Mouse (Mus musculus) heart, embryonic 10.5 days (tissue): ENCODE results near the gene 1700123O20Rik. TPM values are rescaled to one million over a fixed set of nuclear protein-coding genes. Genes with fewer than 3 reads are reported as not detected.

Source experiments
- DNase-seq: peaks from one replicate; pipeline ENCODE4 v3.0.0-alpha.2; 2017; ENCODE audit warnings: low spot score
- H3K27ac ChIP-seq: fragments of 300-500 bp; sonication (generic); 2 replicates; pipeline ENCODE4 v1.5.1; 2016; ENCODE audit warnings: mild to moderate bottlenecking
- H3K27me3 ChIP-seq: fragments of 300-500 bp; sonication (generic); 2 replicates; pipeline ENCODE4 v1.6.1; 2016; ENCODE audit warnings: mild to moderate bottlenecking; ENCODE audit not compliant: poor library complexity, insufficient read depth, severe bottlenecking
- H3K36me3 ChIP-seq: fragments of 300-500 bp; sonication (generic); 2 replicates; pipeline ENCODE4 v1.6.1; 2016; ENCODE audit warnings: mild to moderate bottlenecking, moderate library complexity
- H3K4me1 ChIP-seq: fragments of 300-500 bp; sonication (generic); 2 replicates; pipeline ENCODE4 v1.6.1; 2016; ENCODE audit warnings: mild to moderate bottlenecking
- H3K4me3 ChIP-seq: fragments of 300-500 bp; sonication (generic); 2 replicates; pipeline ENCODE4 v1.5.1; 2016; ENCODE audit warnings: mild to moderate bottlenecking, moderate library complexity
- H3K9me3 ChIP-seq: fragments of 300-500 bp; sonication (generic); 2 replicates; pipeline ENCODE4 v1.6.1; 2016; ENCODE audit warnings: mild to moderate bottlenecking, moderate library complexity
- WGBS: fragments of 180-500 bp; shearing (Covaris S2); methylation state at CpG from one replicate; pipeline ENCODE4 v1.1.7; 2016; 5-methylcytosine and 5-hydroxymethylcytosine counted together
- polyA plus RNA-seq: library from polyadenylated mRNA; unstranded; fragments of >200 nt; fragmentation: Nextera tagmentation; extraction: Ambion mirVana; gene quantifications from 2 replicates; pipeline ENCODE4 v1.2.1, GENCODE M21; 2016

The 1700123O20Rik gene
- 64.6 and 79.7 TPM in 2 replicates for polyA plus RNA-seq

DNA sequence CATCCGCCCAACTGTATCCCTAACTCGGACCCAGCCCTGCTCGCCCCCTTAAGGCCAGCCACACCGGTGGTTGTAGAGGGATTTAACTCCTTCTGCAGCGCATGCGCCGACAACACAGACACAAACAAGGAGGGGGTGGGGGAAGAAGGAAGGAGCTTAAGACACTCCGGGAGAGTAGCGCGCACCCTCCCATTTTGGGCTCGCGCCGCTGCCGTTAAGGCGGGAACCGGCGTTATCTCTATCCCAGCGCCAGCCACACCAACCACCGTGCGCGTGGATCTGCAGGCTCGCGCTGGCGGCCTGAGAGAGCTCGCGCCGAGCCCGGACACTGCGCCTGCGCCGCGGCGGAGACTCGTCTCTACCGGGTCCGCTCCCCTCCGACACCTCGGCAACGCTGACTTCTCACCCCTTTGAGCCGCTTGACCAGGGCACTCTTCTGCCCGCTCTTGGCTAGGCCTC is at the start of gene 1700123O20Rik:
TSS of gene 1700123O20Rik (plus strand) at position 154 of the 459 bp plus-strand sequence.
- Histone ChIP-seq H3K4me3 (peak within 1 kb of the TSS; percentile 93), H3K4me1 (peaks cover 20% of the 10 kb centered on the region), H3K36me3 (peaks cover 47% of the 10 kb centered on the region), H3K27me3 (no peaks in the 10 kb centered on the region), H3K27ac (peak within 1 kb of the TSS; percentile 98), H3K9me3 (no peaks in the 10 kb centered on the region)
- 0% methylated on average over 41 of the region's 41 CpGs for WGBS
- DNase-seq = peak; percentile 96

DNA sequence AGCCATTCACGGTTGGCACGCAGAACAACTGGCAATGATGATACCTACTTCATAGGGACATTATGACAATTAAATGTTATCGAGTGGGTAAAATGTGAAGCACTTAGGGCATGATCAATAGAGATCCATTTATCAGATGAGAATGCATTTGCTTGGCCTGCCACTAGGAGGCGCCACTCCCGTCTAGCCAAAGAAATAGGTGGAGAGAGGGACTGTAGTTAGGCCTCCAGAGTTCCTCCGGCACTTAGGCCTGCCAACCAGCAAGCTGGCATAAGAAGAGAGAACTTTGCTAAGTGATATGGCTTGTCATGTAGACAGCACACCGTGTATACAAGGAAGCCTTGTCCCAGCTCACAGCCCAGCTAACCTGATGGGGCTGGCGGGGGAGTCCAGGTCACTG is 49.1 kb upstream of the 1700123O20Rik start:
- Histone ChIP-seq H3K27ac (no peak overlapping the region), H3K9me3 (no peaks in the 10 kb centered on the region), H3K4me3 (no peak overlapping the region), H3K36me3 (peaks cover 63% of the 10 kb centered on the region), H3K4me1 (peaks cover 36% of the 10 kb centered on the region), H3K27me3 (no peaks in the 10 kb centered on the region)
- WGBS = 47% methylated on average over 8 of the region's 8 CpGs
- peak; percentile 75 for DNase-seq

DNA sequence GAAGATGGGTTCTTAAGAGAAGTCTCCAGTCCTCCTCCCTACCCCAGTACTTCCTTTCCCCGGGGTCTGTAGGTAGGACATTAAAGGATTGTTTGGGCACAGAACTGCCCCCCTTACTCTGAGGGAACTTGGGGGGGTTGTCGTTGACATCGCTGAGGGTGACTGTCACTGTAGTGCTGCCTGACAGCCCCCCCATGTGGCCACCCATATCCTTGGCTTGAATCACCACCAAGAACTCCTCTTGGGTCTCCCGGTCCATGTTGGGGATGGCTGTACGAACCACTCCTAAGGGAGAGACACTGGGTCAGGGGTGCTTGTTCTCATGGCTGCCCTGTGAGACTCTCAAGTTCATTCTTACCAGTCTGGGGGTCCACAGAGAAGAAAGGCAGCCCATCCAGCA is 47.8 kb upstream of the 1700123O20Rik start:
- Histone ChIP-seq H3K36me3 (peaks cover 61% of the 10 kb centered on the region), H3K4me3 (no peak overlapping the region), H3K27me3 (no peaks in the 10 kb centered on the region), H3K4me1 (peaks cover 36% of the 10 kb centered on the region), H3K9me3 (no peaks in the 10 kb centered on the region), H3K27ac (no peak overlapping the region)
- 70% methylated on average over 5 of the region's 5 CpGs for whole genome bisulfite sequencing
- DNase-seq = no peak

DNA sequence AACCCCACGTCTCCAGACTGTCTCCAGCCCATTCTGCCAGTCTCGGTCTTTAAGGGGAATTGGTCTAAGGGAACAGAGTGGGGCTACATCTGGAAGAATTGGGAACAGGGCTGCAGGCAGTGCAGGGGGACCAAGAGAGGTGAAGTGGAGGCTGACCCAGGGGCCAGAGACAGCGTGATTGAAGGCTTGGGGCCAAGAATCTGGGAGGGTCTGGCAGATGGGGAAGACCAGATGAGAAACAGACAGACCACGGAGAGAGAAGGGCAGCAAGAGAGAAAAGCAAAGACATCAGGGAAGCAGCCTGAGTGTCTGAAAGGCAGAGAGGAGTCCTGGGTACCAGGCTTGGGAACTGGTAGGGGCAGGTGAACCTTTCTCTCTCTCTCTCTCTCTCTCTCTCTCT is 45.9 kb upstream of the 1700123O20Rik start:
- DNase-seq = no peak
- H3K9me3 ChIP-seq = no peaks in the 10 kb centered on the region
- peak overlapping the region; percentile 84 for H3K4me3 ChIP-seq
- peaks cover 65% of the 10 kb centered on the region for H3K36me3 ChIP-seq
- peaks cover 36% of the 10 kb centered on the region for H3K4me1 ChIP-seq
- peak overlapping the region; percentile 52 for H3K27ac ChIP-seq
- WGBS = 32% methylated on average over 4 of the region's 4 CpGs
- no peaks in the 10 kb centered on the region for H3K27me3 ChIP-seq

DNA sequence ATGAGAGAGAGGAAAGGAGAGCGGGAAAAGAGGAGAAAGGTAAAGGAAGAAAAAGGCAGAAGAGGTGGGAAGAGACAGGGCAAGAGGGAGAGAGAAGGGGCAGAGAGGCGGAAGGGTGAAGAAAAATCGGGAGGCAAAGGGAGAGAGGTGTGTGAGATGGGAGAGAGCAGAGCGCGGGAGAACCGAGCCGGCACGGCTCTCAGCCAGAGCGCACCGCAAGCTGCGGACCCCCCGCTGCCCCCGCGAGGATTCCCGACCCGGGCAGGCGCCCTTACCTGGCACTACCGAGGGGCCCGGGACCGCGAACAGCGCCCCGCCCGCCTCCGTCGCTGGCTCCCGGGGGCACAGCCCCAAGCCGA is 45.1 kb upstream of the 1700123O20Rik start, which contains the start of gene Gm17606:
TSS of gene Gm17606 (plus strand) at position 7 of the 359 bp plus-strand sequence.
- Histone ChIP-seq H3K9me3 (no peaks in the 10 kb centered on the region), H3K27ac (peak within 1 kb of the TSS; percentile 91), H3K36me3 (peaks cover 68% of the 10 kb centered on the region), H3K27me3 (no peaks in the 10 kb centered on the region), H3K4me1 (peaks cover 36% of the 10 kb centered on the region), H3K4me3 (peak within 1 kb of the TSS; percentile 84)
- 1% methylated on average over 28 of the region's 28 CpGs for WGBS
- no peak for DNase-seq

DNA sequence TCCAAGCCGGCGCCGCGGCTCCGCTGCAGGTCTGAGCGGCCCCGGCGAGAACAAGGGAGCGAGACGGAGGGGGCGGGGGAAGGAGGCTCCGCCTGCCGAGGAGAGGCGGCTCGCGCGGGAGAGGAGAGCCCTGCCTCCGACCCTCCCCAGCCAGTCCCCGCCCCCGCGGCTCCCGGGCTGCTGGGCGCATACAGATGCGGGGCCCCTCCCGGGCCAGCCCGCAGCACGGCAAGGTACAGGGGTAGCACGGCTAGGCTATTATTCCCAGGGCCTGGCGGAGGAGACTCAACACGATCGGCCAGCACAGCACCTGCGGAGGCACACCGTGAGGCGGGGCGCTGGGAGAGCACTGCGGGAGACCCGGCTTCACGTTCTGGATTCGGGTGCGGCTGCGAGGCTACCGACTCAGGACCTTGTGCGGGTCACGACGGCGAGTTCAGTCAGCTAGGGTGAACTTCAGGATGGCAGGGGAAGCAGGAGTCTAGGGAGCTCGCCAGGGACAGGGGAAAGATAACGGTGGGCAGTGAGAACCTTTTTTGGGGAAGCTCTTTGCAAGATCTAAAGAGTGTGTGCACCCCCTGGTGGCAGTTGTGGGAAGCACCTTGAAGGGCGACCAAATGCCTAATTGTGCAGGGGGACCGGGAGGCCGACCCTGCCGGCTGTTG is 44.6 kb upstream of the 1700123O20Rik start, which contains the start of gene Cdh24:
TSS of gene Cdh24 (minus strand) at position 60 of the 665 bp plus-strand sequence.
- WGBS = under 1% methylated on average over 51 of the region's 52 CpGs
- Histone ChIP-seq H3K36me3 (peaks cover 68% of the 10 kb centered on the region), H3K27ac (peak within 1 kb of the TSS; percentile 91), H3K4me1 (peaks cover 36% of the 10 kb centered on the region), H3K27me3 (no peaks in the 10 kb centered on the region), H3K4me3 (peak within 1 kb of the TSS; percentile 84), H3K9me3 (no peaks in the 10 kb centered on the region)
- peak; percentile 94 for DNase-seq

DNA sequence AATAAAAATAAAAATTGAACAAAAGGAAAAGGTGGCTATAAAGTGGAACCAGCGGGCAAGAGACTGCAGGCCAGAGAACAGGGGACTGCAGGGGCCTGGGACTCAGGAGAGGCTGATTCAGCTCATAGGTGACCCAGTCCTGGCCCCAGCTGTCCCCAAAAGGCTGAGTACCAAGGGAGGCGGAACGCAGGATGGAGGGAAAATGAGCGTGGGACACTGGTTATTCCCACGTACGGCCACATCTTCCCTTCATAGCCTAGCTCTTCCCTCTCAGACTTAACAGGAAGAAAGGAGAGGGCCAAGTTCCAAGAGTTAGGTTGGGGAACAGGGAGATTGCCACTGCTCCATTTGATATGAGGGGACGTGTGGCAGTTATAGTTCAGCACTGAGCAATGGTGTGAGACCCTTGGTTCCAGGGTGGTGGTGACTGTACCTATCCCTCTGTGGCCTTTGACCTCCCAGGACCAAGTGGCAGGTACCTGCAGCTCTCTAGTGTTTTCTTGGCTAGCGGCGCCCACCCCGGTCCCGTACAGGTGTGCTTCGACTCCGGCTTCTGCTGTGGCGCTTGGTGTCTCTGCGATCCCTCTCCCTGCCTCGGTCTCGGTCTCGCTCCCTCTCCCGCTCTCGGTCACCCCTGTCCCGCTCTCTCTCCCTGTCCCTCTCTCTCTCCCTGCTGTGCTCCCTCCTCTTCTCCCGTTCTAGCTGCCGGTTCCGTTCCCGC is 43.6 kb upstream of the 1700123O20Rik start:
- H3K27me3 ChIP-seq = no peaks in the 10 kb centered on the region

DNA sequence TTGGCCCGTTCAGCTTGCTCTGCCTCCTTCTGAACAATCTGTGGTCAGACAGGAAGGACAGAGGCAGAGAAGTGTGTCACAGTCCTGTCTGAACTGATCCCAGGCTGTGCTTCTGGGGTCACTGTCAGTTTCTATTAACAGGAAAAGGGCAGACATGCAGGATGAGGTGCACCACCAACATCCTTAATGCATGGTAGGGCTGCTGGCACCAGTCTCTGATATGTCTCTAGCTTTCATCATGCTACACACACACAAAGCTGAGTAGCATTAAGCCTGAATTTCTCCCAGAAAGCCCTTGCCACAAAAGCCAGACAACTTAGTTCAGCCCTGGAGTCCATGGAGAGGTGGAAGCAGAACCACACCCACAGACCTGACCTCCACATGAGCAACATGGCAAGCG is 43.0 kb upstream of the 1700123O20Rik start:
- no peaks in the 10 kb centered on the region for H3K27me3 ChIP-seq
- WGBS = 85% methylated on average over 2 of the region's 2 CpGs
- H3K27ac ChIP-seq = no peak overlapping the region; the same call in 1 of the 2 replicates
- DNase-seq = no peak
- peaks cover 70% of the 10 kb centered on the region for H3K36me3 ChIP-seq
- no peak overlapping the region for H3K4me3 ChIP-seq
- H3K4me1 ChIP-seq = peaks cover 36% of the 10 kb centered on the region
- no peaks in the 10 kb centered on the region for H3K9me3 ChIP-seq

More for the DNA sequence above, 43.6 kb upstream of the 1700123O20Rik start:
- peaks cover 36% of the 10 kb centered on the region for H3K4me1 ChIP-seq
- H3K9me3 ChIP-seq = no peaks in the 10 kb centered on the region
- DNase-seq = no peak
- no peak overlapping the region for H3K4me3 ChIP-seq
- H3K36me3 ChIP-seq = peaks cover 69% of the 10 kb centered on the region
- H3K27ac ChIP-seq = no peak overlapping the region; the same call in 1 of the 2 replicates
- WGBS = 80% methylated on average over 25 of the region's 25 CpGs

DNA sequence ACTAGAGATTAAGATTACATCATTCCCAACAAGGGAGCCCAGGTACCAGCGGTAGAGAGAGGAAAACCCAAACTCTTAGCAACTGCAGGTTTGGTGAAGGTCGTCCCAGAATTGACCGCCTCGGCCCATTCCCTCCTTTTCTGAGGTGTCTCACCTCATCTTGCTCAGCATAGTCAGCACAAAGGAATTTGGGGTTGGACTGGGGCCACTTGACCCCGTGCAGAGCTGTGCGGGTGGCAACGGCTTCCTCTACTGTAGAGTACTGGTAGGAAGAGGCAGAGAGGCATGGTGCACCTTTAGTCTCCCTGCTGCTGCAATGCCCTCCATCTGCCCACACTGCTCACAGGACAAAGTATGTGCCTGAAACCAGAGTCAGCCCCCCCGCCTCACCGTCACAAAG is 41.7 kb upstream of the 1700123O20Rik start:
- no peak for DNase-seq
- no peak overlapping the region for H3K27ac ChIP-seq
- H3K36me3 ChIP-seq = peaks cover 71% of the 10 kb centered on the region
- H3K27me3 ChIP-seq = no peaks in the 10 kb centered on the region
- H3K4me1 ChIP-seq = peaks cover 26% of the 10 kb centered on the region
- H3K9me3 ChIP-seq = no peaks in the 10 kb centered on the region
- 81% methylated on average over 9 of the region's 9 CpGs for WGBS
- H3K4me3 ChIP-seq = no peak overlapping the region

DNA sequence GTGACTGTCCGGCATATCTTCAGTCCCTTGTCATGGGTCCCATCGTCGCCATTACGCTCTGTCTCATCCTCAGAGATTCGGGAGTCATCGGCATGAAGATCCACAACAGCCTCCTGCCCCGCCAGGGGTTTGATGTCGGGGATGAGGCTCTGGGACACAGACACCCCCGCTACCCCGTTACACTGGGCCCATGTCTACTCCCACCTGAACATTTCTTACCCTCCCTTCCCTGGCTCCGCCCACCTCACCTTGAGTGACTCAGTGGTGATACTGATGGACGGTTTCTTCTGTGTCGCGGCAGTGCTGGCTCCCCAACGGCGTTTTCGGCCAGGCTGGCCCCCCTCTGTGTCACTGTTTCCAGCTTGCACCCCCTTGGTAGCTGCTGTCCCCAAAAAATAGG is 39.6 kb upstream of the 1700123O20Rik start:
- Histone ChIP-seq H3K27ac (no peak overlapping the region), H3K27me3 (no peaks in the 10 kb centered on the region), H3K4me1 (peaks cover 18% of the 10 kb centered on the region), H3K9me3 (no peaks in the 10 kb centered on the region), H3K36me3 (peaks cover 92% of the 10 kb centered on the region), H3K4me3 (no peak overlapping the region)
- WGBS = 94% methylated on average over 17 of the region's 17 CpGs
- no peak for DNase-seq

DNA sequence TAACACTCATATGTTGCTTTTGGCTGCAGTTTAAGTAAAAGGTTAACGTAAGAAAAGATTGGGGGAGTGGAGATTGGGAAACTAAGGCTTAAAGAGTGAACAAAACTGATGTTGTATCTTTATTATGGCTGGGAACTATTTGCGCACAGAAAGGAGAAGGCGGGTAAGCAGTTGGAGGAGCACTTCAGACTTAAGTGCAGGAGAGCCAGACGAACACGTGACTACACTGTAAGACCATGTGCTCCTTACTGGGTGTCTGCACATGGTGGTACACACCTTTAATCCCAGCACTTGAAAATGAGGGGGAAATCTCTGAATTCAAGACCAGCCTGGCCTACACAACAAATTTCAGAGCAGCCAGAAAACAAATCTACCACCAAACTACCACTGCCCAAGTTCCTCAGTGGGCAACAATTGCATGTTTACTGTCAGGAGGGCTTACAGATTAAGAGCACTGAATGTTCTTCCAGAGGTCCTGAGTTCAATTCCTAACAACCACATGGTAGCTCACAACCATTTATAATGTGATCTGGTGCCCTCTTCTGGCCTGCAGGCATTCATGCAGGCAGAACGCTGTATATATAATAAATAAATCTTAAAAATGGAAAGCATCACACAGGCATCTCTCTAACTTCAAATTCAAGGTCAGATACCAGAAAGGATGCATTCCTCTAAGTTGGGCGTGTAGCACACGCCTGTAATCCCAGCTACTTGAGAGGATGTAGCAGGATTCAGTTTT is 38.9 kb upstream of the 1700123O20Rik start:
- Histone ChIP-seq H3K4me3 (no peak overlapping the region), H3K36me3 (peaks cover 97% of the 10 kb centered on the region), H3K9me3 (no peaks in the 10 kb centered on the region), H3K27me3 (no peaks in the 10 kb centered on the region), H3K4me1 (peaks cover 19% of the 10 kb centered on the region), H3K27ac (no peak overlapping the region)
- WGBS = 95% methylated on average over 8 of the region's 8 CpGs
- no peak for DNase-seq

DNA sequence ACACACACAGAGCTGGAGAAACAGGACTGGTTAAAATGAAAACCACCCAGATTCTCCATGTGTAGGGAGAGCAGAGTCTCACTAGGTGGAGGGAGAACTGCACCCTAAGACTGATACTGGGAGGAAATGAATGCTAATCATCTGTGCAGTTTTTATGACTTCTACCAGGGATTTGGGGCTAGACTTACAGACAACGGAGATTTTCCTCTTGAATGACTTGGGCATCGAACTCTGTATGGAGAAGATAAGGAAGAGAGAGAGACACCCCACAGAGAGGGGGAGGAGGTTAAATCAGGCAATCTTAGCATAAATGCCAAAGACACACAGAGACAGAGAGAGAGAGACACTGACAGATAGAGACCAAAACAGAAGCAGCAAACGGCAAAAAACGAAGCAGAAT is 38.1 kb upstream of the 1700123O20Rik start:
- no peak overlapping the region for H3K4me3 ChIP-seq
- H3K27me3 ChIP-seq = no peaks in the 10 kb centered on the region
- no peak for DNase-seq
- WGBS = 81% methylated on average over 4 of the region's 4 CpGs
- no peak overlapping the region for H3K27ac ChIP-seq
- no peaks in the 10 kb centered on the region for H3K9me3 ChIP-seq
- peaks cover 89% of the 10 kb centered on the region for H3K36me3 ChIP-seq
- peaks cover 28% of the 10 kb centered on the region for H3K4me1 ChIP-seq
